ENCODE assay signal across 9 mouse cellular contexts in genomic region chr7:109174337-109174948, GRCm38 (mm10). TPM values are rescaled to one million over a fixed set of nuclear protein-coding genes. Genes with fewer than 3 reads are reported as not detected.
DNase-seq lines count a peak whose midpoint lies in the region; ATAC-seq and TF ChIP-seq lines count a peak whose summit lies in the region.
"Had no signal": no experiment of that assay in that cellular context is flagged by ENCODE, and none has a peak within 500 bp of the region (broad histone marks: within the 10 kb centered on the region; RNA-seq: fewer than 3 reads in every experiment).

No protein-coding gene starts in this region.

- DNase-seq in Patski (ENCODE audit: low read depth, low spot score) = no peak
- DNase-seq in cerebellum, adult 8-10 months = peak; percentile 76
- DNase-seq in frontal cortex, postnatal 36 days (ENCODE audit: low spot score in 2 of 2) = peak; percentile 44 to 48
- DNase-seq in hindbrain, embryonic 11.5 days (ENCODE audit: low spot score) = peak; percentile 62
- DNase-seq in layer of hippocampus, postnatal 25 days (ENCODE audit: extremely low spot score in 1 of 2, low spot score in 1 of 2) = peak; percentile 40 to 58
- peak; percentile 40 to 61 for DNase-seq in lung, postnatal 4 days
- DNase-seq in spleen, postnatal 36 days (ENCODE audit: low spot score in 2 of 2) = no peak

- peak overlapping the region; percentile 56; the same call in 1 of the 2 replicates for H3K27ac ChIP-seq in hindbrain, embryonic 11.5 days (ENCODE audit: low read depth, low read length)
- no peak overlapping the region for H3K27ac ChIP-seq in stomach, embryonic 14.5 days (ENCODE audit: low read length)

- POLR2A ChIA-PET in Patski (lab: Charles Lee) = no interaction called here

- in situ Hi-C loops in Patski (cut with MboI; ENCODE audit: low pct_unique_long_range_greater_than_20kb) = loop anchor here (5.0 to 25.0 kb wide), 4 partner anchors 37 to 538 kb away; partner anchors contain the start of genes Akip1, BC051019 and St5

- no peak for TF ChIP-seq CTCF in Patski (IDR thresholded peaks at IDR 0.05)

- CTCF ChIA-PET in Patski (lab: Charles Lee) = interaction anchor here (19.5 kb wide), 1 partner anchor 27 kb away, joined by 255 read pairs; no protein-coding TSS in a partner anchor

- peak overlapping the region; percentile 50 for H3K4me3 ChIP-seq in hindbrain, embryonic 11.5 days (ENCODE audit: low read depth, low read length)
- peak overlapping the region; percentile 53 for H3K4me3 ChIP-seq in stomach, embryonic 14.5 days (ENCODE audit: low read depth, low read length)

- peaks cover 10% of the 10 kb centered on the region for H3K4me1 ChIP-seq in hindbrain, embryonic 11.5 days (replicated peaks; ENCODE audit: control insufficient read depth, insufficient read depth, low read length)
- H3K4me1 ChIP-seq in stomach, embryonic 14.5 days (ENCODE audit: control insufficient read depth, insufficient read depth, low read length) = 0 out of 2 replicates have a peak, but pooled peaks cover 4% of the 10 kb centered on the region

- WGBS in hindbrain, embryonic 11.5 days = 6% methylated on average over 31 of the region's 31 CpGs
- 6% methylated on average over 31 of the region's 31 CpGs for WGBS in stomach, embryonic 14.5 days

- H3K9ac ChIP-seq in hindbrain, embryonic 11.5 days (ENCODE audit: low read depth, low read length) = peak overlapping the region; percentile 69
- H3K9ac ChIP-seq in stomach, embryonic 14.5 days (replicated peaks; ENCODE audit: low read depth, low read length) = peak overlapping the region; percentile 45

- peak; percentile 22 for ATAC-seq in Patski
- ATAC-seq in hindbrain, embryonic 11.5 days (ENCODE audit: low FRiP score) = peak; percentile 21
- peak; percentile 10; the same call in 1 of the 2 replicates for ATAC-seq in stomach, embryonic 14.5 days (ENCODE audit: insufficient number of reproducible peaks, insufficient read depth, low FRiP score, low read depth)

- H3K9me3 ChIP-seq in hindbrain, embryonic 11.5 days (ENCODE audit: control insufficient read depth, low read length) = no peaks in the 10 kb centered on the region
- H3K9me3 ChIP-seq in stomach, embryonic 14.5 days (ENCODE audit: control insufficient read depth, low read depth, low read length) = no peaks in the 10 kb centered on the region

- H3K36me3 ChIP-seq in hindbrain, embryonic 11.5 days (ENCODE audit: control insufficient read depth, insufficient read depth, low read length) = no peaks in the 10 kb centered on the region
- H3K36me3 ChIP-seq in stomach, embryonic 14.5 days (ENCODE audit: control insufficient read depth, insufficient read depth, low read length) = no peaks in the 10 kb centered on the region

- H3K27me3 ChIP-seq in Patski = peaks cover 8% of the 10 kb centered on the region
- H3K27me3 ChIP-seq in hindbrain, embryonic 11.5 days (ENCODE audit: control insufficient read depth, insufficient read depth, low read length) = peaks cover 13% of the 10 kb centered on the region; the same call in 1 of the 2 replicates
- peaks cover 11% of the 10 kb centered on the region; the same call in 1 of the 2 replicates for H3K27me3 ChIP-seq in stomach, embryonic 14.5 days (ENCODE audit: control insufficient read depth, insufficient read depth, low read length)

- peak overlapping the region; percentile 84 for H3K4me2 ChIP-seq in hindbrain, embryonic 11.5 days (replicated peaks; ENCODE audit: low read depth, low read length)
- H3K4me2 ChIP-seq in stomach, embryonic 14.5 days (replicated peaks; ENCODE audit: low read depth, low read length) = peak overlapping the region; percentile 98

RNA-seq across cellular contexts. Expression of gene Lmo1, which starts 0.6 kb away (rescaled TPM):
- polyA plus RNA-seq in Patski (2021) = 10.7 TPM
- 32.6 and 41.0 TPM in 2 replicates for polyA plus RNA-seq in hindbrain, embryonic 11.5 days (2014; fragmentation: Nextera tagmentation; extraction: Ambion mirVana)
- 10 to 100 TPM; 63.2 to 72.8 TPM for total RNA-seq in layer of hippocampus, postnatal 25 days (2021)
- 2.8 and 3.5 TPM in 2 replicates for polyA plus RNA-seq in stomach, embryonic 14.5 days (2014; fragmentation: Nextera tagmentation; extraction: Ambion mirVana)
- total RNA-seq: neutrophil, adult 5-6 weeks had no signal

Comparison
In these comparisons a context has a peak if more than half of its experiments do, and no peak if none do; other contexts are left out.
1. DNase-seq: peak in cerebellum, adult 8-10 months (single experiment), frontal cortex, postnatal 36 days (2 of 2), hindbrain, embryonic 11.5 days (single experiment), layer of hippocampus, postnatal 25 days (2 of 2) and lung, postnatal 4 days (2 of 2); none in Patski (single experiment) and spleen, postnatal 36 days (0 of 2).
2. Peak in every context shown above with its lines, with median percentiles within 50 percentile points of each other: ATAC-seq.